10 mouse cellular contexts compared by ENCODE assay signal in the genomic region with DNA sequence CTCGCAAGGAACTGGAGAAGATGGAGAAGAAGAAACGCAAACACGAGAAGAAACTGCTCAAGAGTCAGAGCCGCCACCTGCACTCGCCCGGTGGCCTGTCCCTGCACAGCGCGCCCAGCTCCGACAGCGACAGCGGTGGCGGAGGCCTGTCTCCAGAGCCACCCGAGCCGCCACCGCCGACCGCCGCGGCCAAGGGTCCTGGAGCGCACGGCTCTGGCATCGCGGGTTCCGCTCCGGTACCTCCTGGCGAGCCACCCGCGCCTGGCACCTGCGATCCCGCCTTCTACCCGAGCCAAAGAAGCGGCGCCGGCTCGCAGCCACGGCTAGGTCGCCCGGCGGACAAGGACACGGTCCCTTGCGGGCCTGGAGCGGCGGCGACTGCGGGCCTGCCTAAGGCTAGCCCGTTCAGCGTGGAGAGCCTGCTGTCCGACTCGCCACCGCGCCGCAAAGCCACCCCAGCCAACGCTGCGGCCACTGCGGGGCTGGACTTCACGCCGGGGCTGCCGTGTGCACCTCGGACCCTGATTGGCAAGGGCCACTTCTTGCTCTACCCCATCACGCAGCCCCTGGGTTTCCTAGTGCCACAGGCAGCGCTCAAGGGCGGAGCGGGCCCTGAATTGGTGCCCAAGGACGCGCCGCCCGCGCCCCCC. TPM values are rescaled to one million over a fixed set of nuclear protein-coding genes. Genes with fewer than 3 reads are reported as not detected.
DNase-seq lines count a peak whose midpoint lies in the region; ATAC-seq and TF ChIP-seq lines count a peak whose summit lies in the region.
"Had no signal": no experiment of that assay in that cellular context is flagged by ENCODE, and none has a peak within 500 bp of the region (broad histone marks: within the 10 kb centered on the region; RNA-seq: fewer than 3 reads in every experiment).

No protein-coding gene starts in this region.

- no peak overlapping the region for H3K27ac ChIP-seq in heart, embryonic 10.5 days
- peak overlapping the region; percentile 44 for H3K27ac ChIP-seq in embryonic facial prominence, embryonic 10.5 days (replicated peaks)
- peak overlapping the region; percentile 10; the same call in 1 of the 2 replicates for H3K27ac ChIP-seq in limb, embryonic 10.5 days

- peaks cover 100% of the 10 kb centered on the region for H3K27me3 ChIP-seq in heart, embryonic 10.5 days (ENCODE audit: insufficient read depth, poor library complexity, severe bottlenecking)
- peaks cover 96% of the 10 kb centered on the region for H3K27me3 ChIP-seq in E14TG2a.4 (ENCODE audit: insufficient read depth, low read length)
- peaks cover 100% of the 10 kb centered on the region for H3K27me3 ChIP-seq in embryonic facial prominence, embryonic 10.5 days (replicated peaks; ENCODE audit: low read depth, poor library complexity, severe bottlenecking)
- H3K27me3 ChIP-seq in limb, embryonic 10.5 days (ENCODE audit: low read depth, poor library complexity, severe bottlenecking) = peaks cover 100% of the 10 kb centered on the region

- H3K4me3 ChIP-seq in heart, embryonic 10.5 days = peak overlapping the region; percentile 27
- H3K4me3 ChIP-seq in E14TG2a.4 (replicated peaks; ENCODE audit: low read length) = peak overlapping the region; percentile 46
- peak overlapping the region; percentile 42 for H3K4me3 ChIP-seq in embryonic facial prominence, embryonic 10.5 days
- H3K4me3 ChIP-seq in limb, embryonic 10.5 days = peak overlapping the region; percentile 24

- TF ChIP-seq CTCF in E14TG2a.4 (conservative IDR thresholded peaks at IDR 0.05; ENCODE audit: low read length) = no peak

- no peak for ATAC-seq in megakaryocyte-erythroid progenitor cell, adult 5-6 weeks (replicated peaks; ENCODE audit: low FRiP score, low TSS enrichment, poor library complexity, severe bottlenecking)

- WGBS in heart, embryonic 10.5 days = under 1% methylated on average over 68 of the region's 68 CpGs
- under 1% methylated on average over 68 of the region's 68 CpGs for WGBS in embryonic facial prominence, embryonic 10.5 days
- under 1% methylated on average over 68 of the region's 68 CpGs for WGBS in limb, embryonic 10.5 days

- no peak for DNase-seq in heart, embryonic 10.5 days (ENCODE audit: low spot score)
- DNase-seq in heart, postnatal 14 days = no peak
- DNase-seq in embryonic facial prominence, embryonic 10.5 days (ENCODE audit: low spot score) = peak; percentile 73
- DNase-seq in limb, embryonic 10.5 days (ENCODE audit: low spot score) = peak; percentile 79
- DNase-seq in ovary, postnatal 10 days (ENCODE audit: low spot score) = no peak
- no peak for DNase-seq in adrenal gland, adult 2 months
- DNase-seq: kidney, adult 8-10 months; lung, embryonic 14.5 days had no signal

- H3K4me1 ChIP-seq in heart, embryonic 10.5 days = peaks cover 27% of the 10 kb centered on the region
- H3K4me1 ChIP-seq in E14TG2a.4 (replicated peaks; ENCODE audit: low read depth, low read length) = peaks cover 35% of the 10 kb centered on the region
- H3K4me1 ChIP-seq in embryonic facial prominence, embryonic 10.5 days = peaks cover 46% of the 10 kb centered on the region
- H3K4me1 ChIP-seq in limb, embryonic 10.5 days = peaks cover 43% of the 10 kb centered on the region

- intact Hi-C loops in heart, postnatal 14 days (cut with DNase I) = no loop called here

- H3K9me3 ChIP-seq in heart, embryonic 10.5 days = no peaks in the 10 kb centered on the region
- H3K9me3 ChIP-seq in E14TG2a.4 (ENCODE audit: low read length) = no peaks in the 10 kb centered on the region
- no peaks in the 10 kb centered on the region for H3K9me3 ChIP-seq in embryonic facial prominence, embryonic 10.5 days
- no peaks in the 10 kb centered on the region for H3K9me3 ChIP-seq in limb, embryonic 10.5 days (replicated peaks)

- no peaks in the 10 kb centered on the region for H3K36me3 ChIP-seq in heart, embryonic 10.5 days
- no peaks in the 10 kb centered on the region for H3K36me3 ChIP-seq in E14TG2a.4 (ENCODE audit: insufficient read depth, low read length)
- no peaks in the 10 kb centered on the region for H3K36me3 ChIP-seq in embryonic facial prominence, embryonic 10.5 days (replicated peaks)
- H3K36me3 ChIP-seq in limb, embryonic 10.5 days = no peaks in the 10 kb centered on the region

RNA-seq across cellular contexts. Expression of a gene that starts 3.6 kb away (rescaled TPM):
- 0.18 TPM in 1 of 2 replicates, not detected in the other for polyA plus RNA-seq in heart, embryonic 10.5 days (2016; fragmentation: Nextera tagmentation; extraction: Ambion mirVana)
- not detected for total RNA-seq in heart, postnatal 14 days (2021)
- polyA plus RNA-seq in embryonic facial prominence, embryonic 10.5 days (2016; fragmentation: Nextera tagmentation; extraction: Ambion mirVana) = 3.3 and 4.7 TPM in 2 replicates
- polyA plus RNA-seq in limb, embryonic 10.5 days (2016; fragmentation: Nextera tagmentation; extraction: Ambion mirVana) = 0.50 and 1.1 TPM in 2 replicates
- total RNA-seq in adrenal gland, adult 2 months (2021) = not detected
- polyA plus RNA-seq in adrenal gland, adult 2 months (2012; rRNA removed) = 0.04 TPM in 1 of 2 replicates, not detected in the other
- total RNA-seq in megakaryocyte-erythroid progenitor cell, adult 5-6 weeks (2014; fragmentation: Nextera tagmentation) = not detected in 2 replicates
- total RNA-seq in megakaryocyte-erythroid progenitor cell, adult 5-6 weeks (2017) = not detected in 2 replicates
- polyA plus RNA-seq: lung, embryonic 14.5 days had no signal

Comparison
In these comparisons a context has a peak if more than half of its experiments do, and no peak if none do; other contexts are left out.
1. DNase-seq: peak in embryonic facial prominence, embryonic 10.5 days (single experiment) and limb, embryonic 10.5 days (single experiment); none in heart, embryonic 10.5 days (single experiment), heart, postnatal 14 days (0 of 2), ovary, postnatal 10 days (single experiment) and adrenal gland, adult 2 months (single experiment).
2. Peak in every context shown above with its lines, with median percentiles within 50 percentile points of each other: H3K4me3 ChIP-seq.